Mouse (Mus musculus): ENCODE data around the gene Fbxo39. TPM values are rescaled to one million over a fixed set of nuclear protein-coding genes. Genes with fewer than 3 reads are reported as not detected.

Fbxo39 gene
- polyA plus RNA-seq, 1 experiment from 2014 or later, result not detected

DNA sequence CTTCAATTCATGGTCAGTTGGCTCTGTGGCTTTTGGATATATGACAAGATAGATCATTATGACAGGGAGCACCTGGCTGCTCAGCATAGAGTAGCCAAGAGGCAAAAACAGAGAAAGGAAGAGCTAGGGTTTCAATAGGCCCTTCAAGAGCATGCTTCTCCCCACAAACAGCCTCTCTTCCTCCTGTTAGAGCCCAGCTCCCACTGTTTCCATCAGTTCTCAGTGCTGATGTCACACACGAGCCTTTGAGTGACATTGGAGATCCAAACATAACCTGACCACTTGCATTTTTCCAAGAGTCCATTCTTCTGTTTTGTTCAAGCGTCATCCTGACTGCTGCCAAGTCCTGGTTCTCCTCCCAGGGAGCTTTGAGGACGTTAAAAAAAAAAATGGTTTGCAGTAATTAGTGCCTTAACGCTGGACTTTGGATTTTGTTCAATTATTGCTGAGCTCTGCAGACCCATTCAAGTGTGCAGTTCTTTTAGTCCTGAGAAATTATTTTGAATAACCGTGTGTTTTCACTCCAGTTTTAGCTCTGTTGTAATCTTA lies 32.3 kb upstream of the Fbxo39 start:
- no peak overlapping the region for H3K4me2 ChIP-seq
- no peaks in the 10 kb centered on the region for H3K27me3 ChIP-seq (ENCODE audit: control insufficient read depth, insufficient read depth, low read length)
- no peak overlapping the region for H3K9ac ChIP-seq (ENCODE audit: low read depth, low read length)
- H3K9me3 ChIP-seq (replicated peaks; ENCODE audit: control insufficient read depth, low read length), result no peaks in the 10 kb centered on the region
- ATAC-seq (replicated peaks; ENCODE audit: insufficient number of reproducible peaks, low FRiP score, low TSS enrichment), result no peak
- no peaks in the 10 kb centered on the region for H3K4me1 ChIP-seq (ENCODE audit: control insufficient read depth, insufficient read depth, low read length)
- WGBS (ENCODE audit: insufficient replicate concordance), result 62% methylated on average over 5 of the region's 5 CpGs
- H3K27ac ChIP-seq (ENCODE audit: low read depth, low read length), result no peak overlapping the region
- H3K36me3 ChIP-seq (ENCODE audit: control insufficient read depth, insufficient read depth, low read length), result no peaks in the 10 kb centered on the region
- no peak overlapping the region for H3K4me3 ChIP-seq (ENCODE audit: low read depth, low read length)

DNA sequence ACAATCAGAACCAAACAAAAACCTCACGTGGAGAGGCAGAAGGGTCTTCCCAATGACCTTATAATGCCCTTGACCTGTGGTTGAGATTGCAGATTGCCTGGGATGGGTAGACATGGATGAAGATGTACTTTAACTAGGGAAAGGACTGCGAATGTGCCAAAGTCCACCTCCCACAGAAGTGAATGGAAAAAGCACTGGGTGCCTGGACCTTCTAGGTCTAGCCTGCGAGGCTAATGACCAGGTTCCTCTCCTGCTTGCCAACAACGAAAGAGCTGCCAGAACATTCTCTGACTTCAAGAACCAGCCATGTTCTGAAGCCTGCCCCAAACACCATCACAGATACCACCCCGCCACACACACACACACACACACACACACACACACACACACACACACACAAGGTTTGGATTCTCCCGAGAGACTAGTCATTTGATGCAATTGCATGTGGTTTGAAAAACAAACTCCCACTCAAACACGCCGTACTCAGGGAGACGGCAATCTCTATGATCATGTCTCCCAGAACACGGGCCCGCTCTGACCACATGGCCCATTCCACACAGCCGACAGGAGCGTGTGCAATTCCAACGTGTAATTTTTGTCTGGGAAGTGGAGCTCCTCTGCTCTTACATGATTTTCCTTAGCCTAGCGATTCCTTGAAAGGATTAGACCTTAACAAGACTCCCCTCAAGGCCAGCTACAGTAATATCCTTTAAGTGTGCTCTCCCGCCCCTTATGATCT lies 30.6 kb upstream of the Fbxo39 start:
- no peak for ATAC-seq (replicated peaks; ENCODE audit: insufficient number of reproducible peaks, low FRiP score, low TSS enrichment)
- Histone ChIP-seq H3K4me2 (no peak overlapping the region), H3K27ac (ENCODE audit: low read depth, low read length) (no peak overlapping the region), H3K4me1 (ENCODE audit: control insufficient read depth, insufficient read depth, low read length) (no peaks in the 10 kb centered on the region), H3K9ac (ENCODE audit: low read depth, low read length) (no peak overlapping the region), H3K4me3 (ENCODE audit: low read depth, low read length) (no peak overlapping the region), H3K27me3 (ENCODE audit: control insufficient read depth, insufficient read depth, low read length) (no peaks in the 10 kb centered on the region), H3K9me3 (replicated peaks; ENCODE audit: control insufficient read depth, low read length) (no peaks in the 10 kb centered on the region), H3K36me3 (ENCODE audit: control insufficient read depth, insufficient read depth, low read length) (no peaks in the 10 kb centered on the region)
- 81% methylated on average over 16 of the region's 16 CpGs for WGBS (ENCODE audit: insufficient replicate concordance)

GRCm38 (mm10) chr11:72284532-72285182 lies 29.6 kb upstream of the Fbxo39 start:
- Histone ChIP-seq H3K4me1 (ENCODE audit: control insufficient read depth, insufficient read depth, low read length) (no peaks in the 10 kb centered on the region), H3K9me3 (replicated peaks; ENCODE audit: control insufficient read depth, low read length) (no peaks in the 10 kb centered on the region), H3K4me3 (ENCODE audit: low read depth, low read length) (no peak overlapping the region), H3K4me2 (no peak overlapping the region), H3K27me3 (ENCODE audit: control insufficient read depth, insufficient read depth, low read length) (no peaks in the 10 kb centered on the region), H3K9ac (ENCODE audit: low read depth, low read length) (no peak overlapping the region), H3K27ac (ENCODE audit: low read depth, low read length) (no peak overlapping the region), H3K36me3 (ENCODE audit: control insufficient read depth, insufficient read depth, low read length) (no peaks in the 10 kb centered on the region)
- no peak for ATAC-seq (replicated peaks; ENCODE audit: insufficient number of reproducible peaks, low FRiP score, low TSS enrichment)
- 76% methylated on average over 14 of the region's 14 CpGs for WGBS (ENCODE audit: insufficient replicate concordance)

DNA sequence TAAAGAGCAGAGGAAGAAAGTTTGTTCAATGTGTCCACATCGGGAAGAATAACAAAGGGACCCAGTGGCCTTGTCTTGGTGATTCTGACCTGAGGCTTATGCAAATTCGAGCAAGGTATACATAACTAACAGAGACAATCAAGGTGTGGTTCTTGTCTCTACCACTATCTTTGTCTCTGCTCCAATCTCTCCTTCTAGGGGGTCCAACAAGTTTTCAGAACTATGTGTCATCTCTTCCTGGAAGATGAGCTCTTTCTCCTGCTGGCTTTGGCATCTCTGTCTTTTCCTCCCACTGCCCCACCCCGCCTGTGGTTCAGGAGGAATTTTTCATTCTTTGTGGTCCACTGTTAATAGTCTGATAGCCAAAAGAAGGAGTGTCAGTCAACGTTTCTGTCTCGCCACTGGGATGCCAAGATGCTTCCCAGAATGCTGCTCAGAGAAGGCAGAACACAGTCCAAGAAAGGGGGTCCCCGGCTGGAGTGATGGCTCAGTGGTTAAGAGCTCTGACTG lies 28.2 kb upstream of the Fbxo39 start:
- Histone ChIP-seq H3K36me3 (ENCODE audit: control insufficient read depth, insufficient read depth, low read length) (no peaks in the 10 kb centered on the region), H3K27ac (ENCODE audit: low read depth, low read length) (no peak overlapping the region), H3K4me2 (no peak overlapping the region), H3K9ac (ENCODE audit: low read depth, low read length) (no peak overlapping the region), H3K9me3 (replicated peaks; ENCODE audit: control insufficient read depth, low read length) (no peaks in the 10 kb centered on the region), H3K4me3 (ENCODE audit: low read depth, low read length) (no peak overlapping the region), H3K27me3 (ENCODE audit: control insufficient read depth, insufficient read depth, low read length) (no peaks in the 10 kb centered on the region), H3K4me1 (ENCODE audit: control insufficient read depth, insufficient read depth, low read length) (no peaks in the 10 kb centered on the region)
- no peak for ATAC-seq (replicated peaks; ENCODE audit: insufficient number of reproducible peaks, low FRiP score, low TSS enrichment)
- WGBS (ENCODE audit: insufficient replicate concordance), result 69% methylated on average over 6 of the region's 6 CpGs

GRCm38 (mm10) chr11:72286651-72287050 lies 27.6 kb upstream of the Fbxo39 start:
- WGBS (ENCODE audit: insufficient replicate concordance), result 79% methylated on average over 3 of the region's 3 CpGs
- Histone ChIP-seq H3K36me3 (ENCODE audit: control insufficient read depth, insufficient read depth, low read length) (no peaks in the 10 kb centered on the region), H3K9me3 (replicated peaks; ENCODE audit: control insufficient read depth, low read length) (no peaks in the 10 kb centered on the region), H3K27me3 (ENCODE audit: control insufficient read depth, insufficient read depth, low read length) (no peaks in the 10 kb centered on the region), H3K9ac (ENCODE audit: low read depth, low read length) (no peak overlapping the region), H3K4me2 (no peak overlapping the region), H3K4me3 (ENCODE audit: low read depth, low read length) (no peak overlapping the region), H3K27ac (ENCODE audit: low read depth, low read length) (no peak overlapping the region), H3K4me1 (ENCODE audit: control insufficient read depth, insufficient read depth, low read length) (no peaks in the 10 kb centered on the region)
- ATAC-seq (replicated peaks; ENCODE audit: insufficient number of reproducible peaks, low FRiP score, low TSS enrichment), result no peak

GRCm38 (mm10) chr11:72287126-72287525 lies 27.1 kb upstream of the Fbxo39 start:
- WGBS (ENCODE audit: insufficient replicate concordance), result 90% methylated on average over 2 of the region's 2 CpGs
- Histone ChIP-seq H3K9me3 (replicated peaks; ENCODE audit: control insufficient read depth, low read length) (no peaks in the 10 kb centered on the region), H3K36me3 (ENCODE audit: control insufficient read depth, insufficient read depth, low read length) (no peaks in the 10 kb centered on the region), H3K9ac (ENCODE audit: low read depth, low read length) (no peak overlapping the region), H3K27ac (ENCODE audit: low read depth, low read length) (no peak overlapping the region), H3K4me3 (ENCODE audit: low read depth, low read length) (no peak overlapping the region), H3K4me2 (no peak overlapping the region), H3K27me3 (ENCODE audit: control insufficient read depth, insufficient read depth, low read length) (no peaks in the 10 kb centered on the region), H3K4me1 (ENCODE audit: control insufficient read depth, insufficient read depth, low read length) (no peaks in the 10 kb centered on the region)
- no peak for ATAC-seq (replicated peaks; ENCODE audit: insufficient number of reproducible peaks, low FRiP score, low TSS enrichment)

GRCm38 (mm10) chr11:72287543-72287942 lies 26.7 kb upstream of the Fbxo39 start:
- no peak overlapping the region for H3K27ac ChIP-seq (ENCODE audit: low read depth, low read length)
- H3K9me3 ChIP-seq (replicated peaks; ENCODE audit: control insufficient read depth, low read length), result no peaks in the 10 kb centered on the region
- no peak overlapping the region for H3K9ac ChIP-seq (ENCODE audit: low read depth, low read length)
- H3K4me2 ChIP-seq, result no peak overlapping the region
- H3K4me1 ChIP-seq (ENCODE audit: control insufficient read depth, insufficient read depth, low read length), result no peaks in the 10 kb centered on the region
- H3K36me3 ChIP-seq (ENCODE audit: control insufficient read depth, insufficient read depth, low read length), result no peaks in the 10 kb centered on the region
- no peak for ATAC-seq (replicated peaks; ENCODE audit: insufficient number of reproducible peaks, low FRiP score, low TSS enrichment)
- no peaks in the 10 kb centered on the region for H3K27me3 ChIP-seq (ENCODE audit: control insufficient read depth, insufficient read depth, low read length)
- H3K4me3 ChIP-seq (ENCODE audit: low read depth, low read length), result no peak overlapping the region
- WGBS (ENCODE audit: insufficient replicate concordance), result 87% methylated on average over 3 of the region's 3 CpGs

DNA sequence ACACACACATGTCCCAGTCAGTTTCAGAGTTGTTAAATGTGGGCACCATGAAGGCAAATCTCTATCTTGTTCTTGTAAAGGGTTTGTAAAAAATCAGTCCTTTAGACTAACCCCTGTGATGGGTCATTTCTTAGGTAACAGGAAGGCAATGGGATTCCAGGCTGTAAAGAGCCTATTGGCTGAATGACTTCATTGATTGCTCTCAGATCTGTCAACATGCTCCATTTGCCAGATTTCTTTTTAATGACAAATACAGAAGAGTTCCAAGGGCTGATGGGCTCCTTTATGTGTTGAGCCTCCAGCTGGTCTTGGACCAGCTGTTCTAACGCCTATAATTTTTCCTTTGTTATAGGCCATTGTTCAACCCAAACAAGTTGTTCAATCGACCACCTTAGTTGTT lies 21.1 kb upstream of the Fbxo39 start:
- Histone ChIP-seq H3K36me3 (ENCODE audit: control insufficient read depth, insufficient read depth, low read length) (no peaks in the 10 kb centered on the region), H3K9ac (ENCODE audit: low read depth, low read length) (no peak overlapping the region), H3K4me1 (ENCODE audit: control insufficient read depth, insufficient read depth, low read length) (no peaks in the 10 kb centered on the region), H3K27me3 (ENCODE audit: control insufficient read depth, insufficient read depth, low read length) (no peaks in the 10 kb centered on the region), H3K4me3 (ENCODE audit: low read depth, low read length) (no peak overlapping the region), H3K4me2 (no peak overlapping the region), H3K27ac (ENCODE audit: low read depth, low read length) (no peak overlapping the region), H3K9me3 (replicated peaks; ENCODE audit: control insufficient read depth, low read length) (no peaks in the 10 kb centered on the region)
- WGBS (ENCODE audit: insufficient replicate concordance), result 70% methylated on average over 2 of the region's 2 CpGs
- no peak for ATAC-seq (replicated peaks; ENCODE audit: insufficient number of reproducible peaks, low FRiP score, low TSS enrichment)

Data from heart, embryonic 11.5 days (tissue).